Mouse (Mus musculus) c-Kit-negative CD71-positive TER-119-positive erythroid progenitor cells, embryonic 14.5 days (primary cell): ENCODE data around the gene Ncan.
"Not testable (repeated sequence)": the region's sequence is repeated elsewhere in the genome, so short reads cannot be mapped to it uniquely, and the experiment has no call there.

Experiments used
- DNase-seq: peaks from one replicate; pipeline ENCODE4 v3.0.0-alpha.2; 2013; ENCODE audit warnings: low read depth, low spot score

Gene Ncan

DNA sequence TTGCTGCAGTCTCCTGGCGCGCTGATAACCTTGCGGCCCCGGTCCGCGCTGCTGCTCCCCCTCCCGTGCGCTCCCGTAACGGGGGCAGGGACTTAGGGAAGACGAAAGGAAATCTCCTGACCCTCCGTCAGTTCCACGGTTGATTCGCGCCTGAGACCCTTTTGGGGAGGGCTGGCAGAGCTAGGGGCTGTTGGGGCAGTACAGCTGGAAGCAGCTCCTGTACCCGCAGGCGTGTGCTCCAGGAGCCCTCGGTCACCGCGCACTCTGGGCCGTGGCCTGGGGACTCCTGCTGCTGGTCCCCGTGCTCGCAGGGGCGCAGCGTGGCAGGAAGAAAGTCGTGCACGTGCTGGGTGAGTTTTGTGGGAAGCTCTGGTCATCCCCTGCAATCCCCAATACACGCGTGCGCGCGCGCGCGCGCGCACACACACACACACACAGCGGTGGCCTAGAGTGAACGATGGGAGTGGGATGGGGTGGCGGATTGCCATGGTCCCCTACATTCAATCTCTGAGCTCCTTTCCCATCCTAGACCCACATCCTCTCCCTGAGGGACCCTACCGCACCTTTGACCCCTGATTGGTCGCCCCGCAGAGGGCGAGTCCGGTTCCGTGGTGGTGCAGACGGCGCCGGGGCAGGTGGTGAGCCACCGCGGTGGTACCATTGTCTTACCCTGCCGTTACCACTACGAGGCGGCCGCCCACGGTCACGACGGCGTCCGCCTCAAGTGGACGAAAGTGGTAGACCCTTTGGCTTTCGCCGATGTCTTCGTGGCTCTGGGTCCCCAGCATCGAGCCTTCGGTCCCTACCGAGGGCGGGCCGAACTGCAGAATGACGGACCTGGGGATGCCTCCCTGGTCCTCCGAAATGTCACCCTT is 36.2 kb downstream of the Ncan start:
- no peak for DNase-seq

DNA sequence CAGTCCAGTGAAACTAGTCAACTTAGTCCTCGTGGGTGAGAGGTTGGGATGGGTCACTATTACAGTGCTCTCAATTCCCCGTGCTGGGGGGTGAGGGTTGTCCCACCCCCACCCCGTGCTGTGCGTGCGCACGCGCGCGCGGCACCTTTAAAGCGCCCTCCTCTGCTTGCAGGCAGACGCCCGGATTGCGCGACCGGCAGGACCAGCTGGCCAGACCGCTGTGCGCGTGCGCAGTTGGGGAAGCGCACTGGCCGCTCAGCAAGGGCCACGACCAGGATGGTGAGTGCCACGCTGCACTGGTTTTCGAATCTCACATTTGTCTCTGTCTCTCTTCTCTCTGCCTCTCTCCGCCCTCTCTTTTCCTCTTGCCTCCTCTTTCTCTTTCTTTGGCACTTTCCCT is 37.4 kb downstream of the Ncan start, which contains the start of gene Hapln4:
Gene Hapln4 (plus strand): TSS at position 173 of the 400 bp plus-strand sequence.
- no peak for DNase-seq

DNA sequence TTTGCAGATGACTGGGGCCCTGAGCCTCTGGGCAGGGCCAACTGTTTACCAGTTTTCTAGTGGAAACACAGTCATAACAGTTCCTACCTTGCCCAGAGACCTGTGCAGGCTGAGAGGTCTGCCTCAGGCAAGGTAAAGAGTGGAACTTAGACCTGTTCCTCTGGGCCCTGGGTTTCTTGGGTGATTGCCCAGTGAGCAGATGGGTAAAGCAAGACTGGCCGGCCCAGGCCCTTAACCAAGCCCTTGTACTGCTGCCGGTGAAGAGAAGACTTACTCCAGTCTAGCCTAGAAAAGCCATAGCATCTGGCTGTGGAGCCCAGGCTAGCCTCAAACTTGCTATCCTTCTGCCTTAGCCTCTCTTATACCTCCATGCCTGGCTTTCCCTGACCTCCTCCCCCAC is 38.7 kb downstream of the Ncan start:
- DNase-seq, result no peak

DNA sequence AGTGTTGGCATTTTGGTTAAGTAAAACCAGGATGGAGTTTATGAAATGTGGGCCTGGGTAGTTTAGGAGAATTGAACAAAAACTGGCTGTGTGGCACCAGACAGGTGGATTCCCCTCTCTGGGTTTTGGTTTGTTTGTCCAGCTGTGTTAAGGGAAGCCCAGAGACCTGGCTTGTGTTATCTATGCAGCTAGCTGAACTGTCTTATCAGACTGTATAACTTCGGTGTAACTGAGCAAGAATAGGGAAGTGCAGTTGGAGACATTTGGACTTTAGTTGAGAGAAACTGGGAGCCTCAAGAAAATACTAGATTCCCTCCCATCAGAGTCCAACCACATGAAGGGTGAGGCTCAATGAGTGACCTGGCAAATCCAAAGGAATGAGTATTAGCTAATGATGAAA is 47.0 kb downstream of the Ncan start:
- no peak for DNase-seq

DNA sequence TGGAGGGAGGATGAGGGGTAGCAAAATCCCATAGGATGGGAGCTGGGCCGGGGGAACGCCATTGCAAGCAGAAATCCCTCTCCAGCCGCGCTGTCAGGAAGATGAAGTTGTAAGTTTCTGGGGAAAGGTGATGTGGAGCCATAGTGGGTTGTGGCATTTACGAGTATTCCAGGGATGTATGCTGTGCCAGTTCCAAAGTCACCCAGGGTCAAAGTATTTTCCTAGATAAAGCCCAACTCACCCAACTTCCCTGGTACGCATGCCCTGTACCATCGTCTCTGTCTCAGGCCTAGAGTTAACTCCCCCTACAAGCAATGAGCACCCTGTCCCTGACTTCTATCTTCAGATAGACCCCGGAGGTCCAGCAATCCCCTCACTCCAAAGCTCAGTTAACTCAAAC is 47.6 kb downstream of the Ncan start:
- DNase-seq, result no peak

DNA sequence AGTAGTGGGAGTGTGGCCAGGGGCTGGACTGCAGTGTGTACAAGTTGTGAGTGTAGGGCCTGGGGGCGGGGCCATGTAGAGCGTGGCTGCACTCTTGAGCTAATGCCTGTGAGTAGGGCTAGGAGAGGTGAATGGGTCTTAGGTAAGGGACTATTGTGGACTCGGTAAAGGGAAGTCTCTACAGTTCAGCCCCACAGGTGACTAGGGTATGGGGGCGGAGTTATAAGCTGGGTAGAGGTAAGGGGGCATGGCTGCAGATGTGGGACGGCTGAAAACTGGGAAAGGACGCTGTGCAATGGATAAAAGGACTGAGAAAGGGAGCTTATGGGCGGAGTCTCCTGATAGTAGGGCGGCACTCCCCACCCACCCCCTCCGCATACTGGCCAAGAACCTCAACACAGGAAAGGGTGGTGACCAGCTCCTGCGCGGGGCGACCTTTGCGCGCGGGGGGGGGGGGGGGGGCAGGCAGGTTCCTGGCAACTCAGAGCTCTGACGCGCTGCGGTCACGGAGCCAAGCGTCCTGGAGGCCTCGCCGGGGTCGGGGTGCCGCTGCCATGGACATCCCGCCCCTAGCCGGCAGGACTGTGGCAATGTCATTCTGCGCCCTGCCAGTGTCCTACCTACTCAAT is 48.1 kb downstream of the Ncan start, which contains the start of gene Tm6sf2:
Gene Tm6sf2 (plus strand): TSS at position 484 of the 629 bp plus-strand sequence.
- no peak for DNase-seq

DNA sequence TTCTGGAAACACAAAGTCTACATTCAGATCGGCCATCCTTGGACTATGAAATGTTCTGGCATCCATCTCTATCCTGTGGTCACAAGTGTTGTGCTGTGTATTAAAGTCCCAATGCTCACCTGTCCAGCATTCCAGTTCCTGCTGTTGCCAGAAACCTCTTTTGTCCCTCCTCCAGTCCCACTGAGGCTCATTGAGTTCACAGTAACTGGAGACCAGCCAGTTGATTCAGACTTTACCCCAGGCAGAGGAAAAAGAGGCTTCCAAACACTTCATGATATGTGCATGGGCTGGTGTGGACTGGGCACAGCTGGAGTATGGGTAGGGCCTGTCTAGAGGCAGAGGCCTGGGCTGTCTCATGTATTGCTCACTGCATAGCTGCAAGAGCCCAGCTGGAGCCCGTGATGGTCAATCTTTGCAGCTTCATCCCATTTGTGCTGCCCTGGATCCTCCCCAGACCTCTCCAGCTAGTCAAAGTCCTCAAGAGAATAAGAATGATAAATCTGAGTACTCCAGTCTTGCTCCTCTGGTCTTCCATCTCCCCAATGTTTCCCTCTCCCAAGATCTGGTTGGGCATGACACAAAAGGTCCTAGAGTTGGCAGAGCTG is 48.7 kb downstream of the Ncan start:
- no peak for DNase-seq

DNA sequence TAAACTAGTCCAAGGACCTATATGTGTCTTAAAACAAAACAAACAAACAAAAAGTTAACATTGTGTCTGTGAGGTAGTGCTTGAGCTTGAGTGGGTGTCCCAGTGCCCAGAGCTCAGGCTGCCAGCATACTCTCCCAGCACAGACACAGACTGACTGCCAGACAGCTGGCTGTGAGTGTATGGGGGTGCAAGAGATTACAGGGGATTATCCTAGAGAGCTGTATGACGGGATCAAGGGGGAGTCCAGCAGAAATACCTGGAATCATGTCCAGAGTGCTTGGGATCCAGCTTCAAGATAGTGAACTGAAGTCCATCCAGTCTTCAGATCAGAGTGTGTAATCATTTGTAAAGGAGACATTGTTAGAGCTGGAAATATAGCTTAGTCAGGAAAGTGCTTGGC is 63.0 kb downstream of the Ncan start:
- no peak for DNase-seq

DNA sequence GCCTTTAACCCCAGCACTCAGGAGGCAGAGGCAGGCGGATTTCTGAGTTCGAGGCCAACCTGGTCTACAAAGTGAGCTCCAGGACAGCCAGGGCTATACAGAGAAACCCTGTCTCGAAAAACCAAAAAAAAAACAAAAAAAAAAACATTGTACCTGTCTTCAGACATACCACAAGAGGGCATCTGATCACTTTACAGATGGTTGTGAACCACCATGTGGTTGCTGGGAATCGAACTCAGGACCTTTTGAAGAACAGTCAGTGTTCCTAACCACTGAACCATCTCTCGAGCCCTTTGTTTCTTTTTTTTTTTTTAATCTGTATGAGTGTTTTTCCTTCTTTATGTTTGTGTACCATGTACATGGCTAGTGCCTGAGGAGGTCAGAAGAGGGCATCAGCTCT is 70.2 kb downstream of the Ncan start:
- not testable (repeated sequence) for DNase-seq

DNA sequence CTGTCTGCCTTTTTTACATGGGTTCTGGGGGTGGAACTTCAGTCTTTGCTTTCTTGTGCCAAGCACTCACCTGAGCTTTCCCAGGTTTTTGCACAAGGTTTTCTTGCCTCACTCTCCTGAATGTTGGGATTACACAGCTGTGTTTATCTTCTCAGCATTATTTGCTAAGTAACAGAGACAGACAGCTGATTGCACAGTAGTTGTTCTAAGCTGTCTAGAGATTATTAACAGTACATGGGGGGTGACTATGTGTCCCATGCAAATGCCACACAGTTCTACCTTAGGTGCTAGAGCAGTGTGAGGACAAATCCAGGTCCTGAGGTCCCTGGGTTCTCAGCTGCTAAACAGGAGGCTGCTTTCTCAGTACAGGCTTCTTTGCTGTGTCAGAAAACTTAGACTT is 71.0 kb downstream of the Ncan start:
- DNase-seq, result no peak

DNA sequence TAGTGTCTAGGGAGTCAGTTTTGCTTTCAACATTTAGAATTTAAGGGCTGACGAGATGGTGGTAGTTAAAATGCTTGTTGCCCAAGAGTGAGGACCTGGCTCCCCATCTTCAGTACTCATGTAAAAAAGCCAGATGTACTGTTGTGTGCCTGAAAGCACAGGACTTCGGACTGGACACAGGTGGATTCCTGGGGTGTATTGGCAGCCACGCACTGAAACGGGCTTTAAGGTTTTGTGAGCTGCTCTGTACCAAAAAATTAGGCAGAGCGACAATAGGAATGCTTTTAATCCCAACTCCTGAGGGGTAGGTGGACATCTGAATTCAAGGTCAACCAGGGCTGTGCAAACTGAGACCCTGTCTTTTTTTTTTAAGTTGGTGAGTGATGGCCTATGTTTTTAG is 76.7 kb downstream of the Ncan start:
- DNase-seq, result no peak
